Mouse (Mus musculus) C2C12 (cell line): ENCODE results near the gene Zbtb24.

Experiments used
- CTCF ChIP-seq: IDR thresholded peaks from one replicate; pipeline ENCODE4 v1.5.1; 2011; ENCODE audit not compliant: control insufficient read depth, insufficient read depth, insufficient read length
- MAX ChIP-seq: IDR thresholded peaks from one replicate; pipeline ENCODE4 v1.6.1; 2011; ENCODE audit warnings: mild to moderate bottlenecking, control low read depth

DNA sequence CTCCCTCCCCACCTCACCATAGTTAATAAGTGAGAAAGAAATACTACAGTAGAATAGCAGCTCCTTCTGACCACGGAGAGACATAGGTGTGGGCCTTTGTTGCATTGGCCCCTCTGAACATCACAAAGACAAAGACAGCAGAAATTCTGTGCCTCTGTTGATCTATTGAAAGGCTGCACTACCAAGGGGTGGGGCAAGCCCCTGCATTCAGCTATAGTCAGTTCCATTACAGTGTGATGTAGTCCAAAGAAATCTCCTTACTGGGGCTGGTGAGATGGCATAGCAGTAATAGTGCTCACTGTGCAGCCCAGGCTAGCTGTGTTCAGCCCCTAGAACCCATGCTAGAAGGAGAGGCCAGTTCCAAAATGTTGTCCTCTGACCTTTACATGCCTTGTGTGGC is 54.8 kb downstream of the Zbtb24 start:
- TF ChIP-seq CTCF (no peak), MAX (no peak)
